Mouse (Mus musculus): ENCODE measurements around the gene S1pr2.
"Not testable (repeated sequence)": the region's sequence is repeated elsewhere in the genome, so short reads cannot be mapped to it uniquely, and the experiment has no call there.

S1pr2 gene

GRCm38 (mm10) chr9:20998337-20998736 is 21.8 kb upstream of the S1pr2 start:
- DNase-seq, result not testable (repeated sequence)

- no peak for DNase-seq
Observed at GRCm38 (mm10) chr9:20997065-20997464, 20.5 kb upstream of the S1pr2 start.

DNA sequence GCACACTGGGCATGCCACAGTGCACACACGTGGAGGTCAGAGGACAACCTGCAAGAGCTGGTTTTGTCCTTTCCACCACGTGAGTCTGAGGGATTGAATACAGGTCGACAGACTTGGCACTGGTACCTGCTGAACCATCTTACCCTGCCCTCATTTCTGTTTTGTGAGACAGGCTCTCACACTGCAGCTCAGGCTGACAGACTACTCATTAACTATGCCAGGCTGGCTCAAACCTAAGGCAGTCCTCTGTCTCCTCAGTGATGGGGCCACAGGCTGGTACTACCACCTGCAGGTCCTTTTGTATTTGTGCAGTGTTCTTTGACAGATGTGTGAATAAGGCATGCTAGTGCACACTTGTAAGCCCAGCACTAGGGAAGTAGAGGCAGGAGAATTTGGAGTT is 18.5 kb upstream of the S1pr2 start:
- peak; percentile 43 for DNase-seq

DNA sequence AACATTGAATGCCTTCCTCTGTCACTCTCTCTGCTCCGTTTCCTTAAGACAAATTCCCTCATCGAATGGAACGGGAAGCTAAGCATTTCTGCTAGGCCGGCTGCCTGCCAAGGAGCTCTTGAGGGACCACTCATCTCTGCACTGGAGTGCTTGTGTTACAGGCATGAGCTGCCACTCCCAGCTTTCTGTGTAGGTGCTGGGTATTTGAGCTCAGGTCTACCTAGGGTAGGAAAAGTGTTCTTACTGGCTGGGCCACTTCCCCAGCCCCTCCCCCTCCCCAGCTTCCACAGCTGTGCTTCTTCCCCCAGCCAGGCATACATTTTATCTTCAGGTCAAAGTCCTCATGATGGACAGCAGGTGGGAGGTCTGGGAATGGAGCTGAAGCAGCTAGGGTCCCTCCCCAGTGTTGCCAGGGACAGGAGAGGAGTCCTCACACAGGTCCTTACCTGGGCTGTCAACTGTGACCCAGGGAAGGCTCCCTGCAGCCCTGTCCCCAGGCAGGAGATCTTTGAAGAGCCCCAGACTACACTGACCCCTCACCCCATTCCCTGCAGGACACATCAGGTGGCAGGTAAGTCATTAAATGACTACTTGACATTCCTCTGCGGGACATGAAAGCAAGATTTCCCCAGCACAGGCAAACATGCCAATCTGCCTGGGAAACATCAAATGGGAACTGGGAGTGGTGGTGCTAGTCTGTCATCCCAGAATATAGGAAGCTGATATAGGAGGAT is 16.8 kb upstream of the S1pr2 start:
- peak; percentile 37 for DNase-seq

GRCm38 (mm10) chr9:20991587-20991986 is 15.0 kb upstream of the S1pr2 start:
- no peak for DNase-seq

GRCm38 (mm10) chr9:20990861-20991260 is 14.3 kb upstream of the S1pr2 start:
- DNase-seq, result peak; percentile 84

GRCm38 (mm10) chr9:20987953-20988352 is 11.4 kb upstream of the S1pr2 start:
- no peak for DNase-seq

DNA sequence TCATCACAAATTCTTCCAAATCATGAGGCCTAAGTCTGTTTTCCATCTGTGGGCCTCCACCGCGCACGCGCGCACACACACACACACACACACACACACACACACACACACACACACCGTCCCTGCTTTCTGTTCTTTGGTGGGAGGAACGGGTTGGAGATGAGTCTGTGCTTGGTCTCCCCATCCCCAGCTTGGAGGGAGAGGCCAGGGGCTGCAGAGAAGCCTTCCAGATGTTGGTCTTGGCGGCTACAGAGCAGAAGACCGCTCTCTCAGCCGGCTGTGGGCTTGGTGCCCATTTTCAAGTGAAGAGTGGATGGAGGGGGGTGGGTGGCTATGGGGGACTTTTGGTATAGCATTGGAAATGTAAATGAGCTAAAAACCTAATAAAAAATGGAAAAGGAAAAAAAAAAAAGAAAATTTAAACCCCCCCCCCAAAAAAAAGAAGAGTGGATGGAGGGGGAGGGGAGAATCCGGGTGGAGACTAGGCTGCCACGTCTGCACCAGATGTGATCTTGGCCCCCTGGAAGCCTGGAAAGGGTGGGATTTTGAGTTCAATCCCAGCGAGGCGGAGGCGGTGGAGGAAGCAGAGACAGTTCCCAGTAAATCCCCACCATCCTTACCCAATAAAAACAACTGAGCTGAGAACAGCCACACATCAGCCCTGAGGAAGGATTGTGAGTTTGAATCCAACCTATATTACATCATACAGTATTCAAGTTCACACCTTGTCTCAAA is 10.5 kb upstream of the S1pr2 start:
- DNase-seq, result peak; percentile 83

GRCm38 (mm10) chr9:20983169-20983568 is 6.6 kb upstream of the S1pr2 start:
- DNase-seq, result peak; percentile 44

- DNase-seq, result no peak
Observed at GRCm38 (mm10) chr9:20982171-20982570, 5.6 kb upstream of the S1pr2 start.

DNA sequence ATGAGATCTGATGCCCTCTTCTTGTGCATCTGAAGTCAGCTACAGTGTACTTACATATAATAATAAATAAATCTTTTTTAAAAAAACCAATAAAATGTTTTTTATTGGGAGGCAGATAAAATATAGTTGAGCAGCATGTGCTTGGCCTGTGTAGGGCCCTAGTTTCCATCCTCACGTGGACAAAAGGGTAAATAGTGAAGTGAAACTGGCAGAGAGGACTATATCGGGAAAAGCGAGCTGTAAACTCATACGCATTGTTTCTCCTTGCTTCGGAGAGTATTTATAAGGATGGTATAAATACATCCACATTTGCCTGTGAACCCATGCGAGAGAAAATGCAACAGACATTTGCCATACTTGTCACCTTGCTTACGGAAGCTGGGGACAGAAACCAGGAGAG is 3.2 kb upstream of the S1pr2 start:
- no peak for DNase-seq

GRCm38 (mm10) chr9:20979181-20979580 is 2.6 kb upstream of the S1pr2 start:
- no peak for DNase-seq

GRCm38 (mm10) chr9:20978409-20979095 is 2.0 kb upstream of the S1pr2 start:
- no peak for DNase-seq

- no peak for DNase-seq
Observed at GRCm38 (mm10) chr9:20976961-20977689, 544 bp upstream of the S1pr2 start.

- DNase-seq, result peak; percentile 78
Observed at GRCm38 (mm10) chr9:20975431-20976215, 958 bp downstream of the S1pr2 start.

DNA sequence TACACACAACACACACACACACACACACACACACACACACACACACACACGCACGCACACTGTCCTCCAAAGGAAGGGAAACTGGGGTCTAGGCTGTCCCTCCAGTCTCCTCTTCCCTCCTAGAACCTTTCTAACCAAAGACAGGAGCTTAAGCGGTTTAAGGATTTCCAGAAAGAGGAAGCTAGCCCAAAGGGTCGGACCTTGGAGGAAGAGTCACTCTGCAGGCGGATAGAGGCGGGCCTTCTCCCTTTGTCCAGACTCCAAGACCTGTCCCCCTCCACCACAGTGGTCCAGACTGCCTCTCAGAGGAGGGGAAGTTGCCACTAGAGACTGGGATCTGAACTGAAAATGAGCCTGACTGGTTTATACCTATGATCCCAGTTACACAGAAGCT is 2.9 kb downstream of the S1pr2 start:
- peak; percentile 64 for DNase-seq

GRCm38 (mm10) chr9:20973001-20973681 is 3.4 kb downstream of the S1pr2 start:
- DNase-seq, result peak; percentile 58

- DNase-seq, result peak; percentile 78
Observed at GRCm38 (mm10) chr9:20972141-20972992, 4.2 kb downstream of the S1pr2 start.

- DNase-seq, result peak; percentile 46
Observed at GRCm38 (mm10) chr9:20971751-20972140, 4.8 kb downstream of the S1pr2 start.

DNA sequence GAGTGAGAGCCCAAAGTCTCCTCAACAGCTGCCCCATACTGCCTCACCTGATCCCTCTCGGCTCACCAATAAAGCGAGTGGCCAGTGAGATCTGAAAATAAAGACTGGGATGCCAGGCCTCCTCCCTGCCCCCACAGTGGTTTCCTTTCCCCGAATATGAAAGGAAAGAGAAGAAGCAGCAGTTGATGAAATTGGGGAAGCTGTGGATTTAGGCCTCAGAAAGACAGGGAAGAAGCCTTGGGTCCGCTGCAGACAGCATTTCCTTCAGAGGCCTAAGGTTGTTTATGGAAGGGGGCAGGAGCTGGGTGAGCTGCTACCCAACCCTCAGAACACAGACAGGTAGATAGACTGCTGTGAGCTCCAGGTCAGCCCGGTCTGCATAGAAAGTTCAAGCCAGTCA is 9.8 kb downstream of the S1pr2 start:
- no peak for DNase-seq

GRCm38 (mm10) chr9:20966008-20966407 is 10.6 kb downstream of the S1pr2 start:
- no peak for DNase-seq
